Mouse (Mus musculus) megakaryocyte progenitor cell, adult 5-6 weeks (primary cell): ENCODE measurements around the gene Dsp. TPM values are rescaled to one million over a fixed set of nuclear protein-coding genes. Genes with fewer than 3 reads are reported as not detected.
A peak's percentile ranks its signal among the peaks of the same experiment; 100 is the strongest.

Source experiments
- ATAC-seq: replicated peaks from 2 replicates; pipeline ENCODE4 v1.8.0; 2016; ENCODE audit warnings: mild to moderate bottlenecking, moderate TSS enrichment, inconsistent platforms; ENCODE audit not compliant: poor library complexity
- total RNA-seq, 2 experiments: library from RNA; stranded (forward) in 1 of 2; stranded (reverse) in 1 of 2; fragments of 157-497, 149-512 nt in 1 of 2; fragments of 200-1000 nt in 1 of 2; gene quantifications; 2 replicates each; pipeline versions ENCODE4 v1.2.3 to v1.2.4; 2015 to 2017

Gene Dsp
- total RNA-seq, 2 experiments from 2014 or later = 0.37 to 1.0 TPM

DNA sequence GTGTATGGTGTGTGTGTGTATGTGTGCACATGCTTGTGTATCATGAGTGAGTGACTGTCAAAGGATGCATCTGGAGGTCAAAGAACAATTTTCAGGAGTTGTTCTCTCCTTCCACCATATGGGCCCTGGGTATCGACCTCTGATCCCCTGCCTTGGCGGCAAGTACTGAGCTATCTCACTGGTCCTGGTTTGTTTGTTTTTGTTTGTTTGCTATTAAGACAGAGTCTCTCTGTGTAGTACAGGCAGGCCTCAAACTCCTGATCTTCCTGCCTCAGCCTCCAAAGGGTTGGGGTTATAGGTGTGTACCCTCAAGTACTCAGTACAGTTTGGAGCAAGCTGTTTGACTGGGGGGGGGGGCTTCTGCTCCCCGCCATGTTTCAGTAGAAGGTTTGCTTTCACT is 16.0 kb downstream of the Dsp start:
- ATAC-seq = no peak

DNA sequence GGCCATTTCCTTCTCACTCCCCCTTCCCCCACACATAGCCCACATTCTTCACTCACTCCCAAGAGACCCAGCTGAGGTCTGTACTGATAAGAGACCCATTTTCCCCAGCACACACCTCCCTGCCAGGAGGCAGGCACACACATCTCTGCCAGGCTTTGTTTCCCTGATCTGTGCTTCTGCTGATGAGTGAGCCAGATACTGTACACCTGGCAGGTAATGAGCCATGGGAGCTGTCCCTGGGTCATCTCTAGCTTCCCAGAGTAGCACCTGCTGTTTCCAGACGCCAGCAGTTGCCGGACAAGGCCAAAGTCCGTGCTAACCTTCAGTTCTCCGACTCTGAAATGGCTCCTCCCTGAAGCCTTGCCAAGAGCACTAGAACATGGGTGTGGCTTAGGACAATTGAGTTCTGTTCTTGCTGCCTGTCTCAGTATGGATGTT is 19.6 kb downstream of the Dsp start:
- no peak for ATAC-seq

DNA sequence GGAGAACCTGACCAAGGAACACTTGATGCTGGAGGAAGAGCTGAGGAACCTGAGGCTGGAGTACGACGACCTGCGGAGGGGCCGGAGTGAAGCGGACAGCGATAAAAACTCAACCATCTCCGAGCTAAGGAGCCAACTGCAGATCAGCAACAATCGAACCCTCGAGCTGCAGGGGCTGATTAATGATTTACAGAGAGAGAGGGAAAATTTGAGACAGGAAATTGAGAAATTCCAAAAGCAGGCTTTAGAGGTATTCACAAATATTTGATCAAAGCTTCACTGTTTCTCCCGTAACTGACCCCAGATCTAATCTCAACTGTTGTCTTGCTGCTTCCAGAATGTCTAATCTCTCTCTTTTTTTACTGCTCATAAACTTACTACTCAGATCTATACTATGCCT is 42.3 kb downstream of the Dsp start:
- no peak for ATAC-seq

DNA sequence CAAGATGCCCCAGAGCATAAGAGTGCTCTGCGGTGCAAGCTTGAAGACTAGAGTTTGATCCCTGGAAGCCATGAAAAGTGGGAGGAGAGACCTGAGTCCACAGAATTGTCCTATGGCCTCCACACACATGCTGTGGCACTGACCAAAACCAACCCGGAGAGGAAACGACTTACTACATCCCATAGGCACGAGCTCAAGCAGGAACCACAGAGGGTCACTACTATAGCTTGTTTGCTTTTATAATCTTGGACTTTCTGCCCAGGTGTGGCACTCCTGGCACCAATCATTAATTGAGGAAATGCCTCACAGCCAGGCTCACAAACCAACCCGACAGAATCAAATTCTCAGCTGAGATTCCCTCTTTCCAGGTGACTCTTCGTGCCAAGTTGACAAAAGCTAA is 50.3 kb downstream of the Dsp start:
- ATAC-seq = no peak

DNA sequence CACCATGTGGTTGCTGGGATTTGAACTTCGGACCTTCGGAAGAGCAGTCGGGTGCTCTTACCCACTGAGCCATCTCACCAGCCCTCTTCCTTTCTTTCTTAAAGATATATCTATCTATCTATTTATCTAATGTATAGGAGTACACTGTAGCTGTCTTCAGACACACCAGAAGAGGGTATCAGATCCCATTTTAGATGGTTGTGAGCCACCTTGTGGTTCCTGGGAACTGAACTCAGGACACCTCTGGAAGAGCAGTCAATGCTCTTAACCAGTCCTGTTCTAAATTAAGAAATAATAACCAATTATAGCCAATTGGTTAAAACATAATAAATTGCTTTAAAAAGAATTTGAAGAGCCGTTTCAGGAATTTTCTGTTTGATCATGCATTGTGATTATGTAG is 53.1 kb downstream of the Dsp start:
- ATAC-seq = no peak

DNA sequence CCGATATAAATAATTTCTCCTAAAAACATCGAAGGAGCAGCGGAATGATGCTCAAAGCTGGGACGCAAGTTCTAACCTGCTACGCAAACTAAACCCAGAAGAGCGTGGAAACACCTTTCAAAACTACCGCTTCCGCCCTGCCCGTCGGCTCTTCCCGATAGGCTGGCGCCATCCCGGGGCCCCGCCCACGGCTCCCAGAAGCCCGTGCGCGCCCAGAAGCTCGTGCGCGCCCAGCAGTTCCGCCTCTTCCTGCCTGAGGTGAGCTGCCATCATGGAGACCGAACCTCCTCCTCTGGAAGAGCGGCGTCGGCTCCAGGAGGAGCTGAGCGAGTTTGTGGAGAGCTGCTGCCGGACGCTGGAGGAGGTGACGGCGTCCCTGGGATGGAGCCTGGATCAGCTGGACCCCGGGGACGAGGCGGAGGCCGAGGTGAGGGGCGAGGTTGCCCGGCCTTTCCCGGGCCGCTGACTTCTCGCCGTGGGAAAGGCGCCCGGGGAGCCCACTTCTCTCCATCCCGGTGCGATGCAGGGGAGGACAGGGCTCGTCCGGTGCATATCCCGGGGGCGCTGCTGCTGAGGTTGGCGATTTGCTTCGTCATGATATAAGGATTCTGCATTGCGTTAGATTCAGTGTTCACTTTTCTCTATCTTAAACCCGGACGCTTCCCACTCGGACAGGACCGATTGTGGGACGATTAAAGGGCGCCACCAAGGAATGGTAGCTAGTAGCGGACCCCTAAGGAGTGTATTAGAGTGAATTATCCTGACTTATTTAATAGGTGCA is 53.8 kb downstream of the Dsp start, which contains the start of gene Snrnp48:
Gene Snrnp48 (plus strand): TSS at position 237 of the 781 bp plus-strand sequence.
- peak; percentile 100 for ATAC-seq

DNA sequence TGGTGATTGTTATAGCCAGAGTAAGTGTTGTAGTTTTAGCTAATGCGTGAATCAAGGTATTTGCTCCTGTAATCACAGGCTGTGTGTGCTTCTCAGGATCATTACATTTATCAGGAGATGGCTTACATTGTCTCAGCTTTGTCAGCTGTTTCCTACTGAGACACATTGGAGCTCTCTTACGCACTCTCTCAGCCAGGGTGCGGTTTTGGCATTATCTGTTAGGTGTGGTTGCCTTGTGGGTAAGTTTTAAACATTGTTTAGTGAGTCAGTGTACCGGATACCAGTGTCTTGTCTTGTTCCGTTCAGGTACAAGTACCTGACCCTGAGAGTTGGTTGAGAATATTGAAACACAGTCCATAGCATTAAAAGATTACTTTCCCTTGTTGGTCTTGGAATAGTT is 60.0 kb downstream of the Dsp start:
- peak; percentile 69 for ATAC-seq

DNA sequence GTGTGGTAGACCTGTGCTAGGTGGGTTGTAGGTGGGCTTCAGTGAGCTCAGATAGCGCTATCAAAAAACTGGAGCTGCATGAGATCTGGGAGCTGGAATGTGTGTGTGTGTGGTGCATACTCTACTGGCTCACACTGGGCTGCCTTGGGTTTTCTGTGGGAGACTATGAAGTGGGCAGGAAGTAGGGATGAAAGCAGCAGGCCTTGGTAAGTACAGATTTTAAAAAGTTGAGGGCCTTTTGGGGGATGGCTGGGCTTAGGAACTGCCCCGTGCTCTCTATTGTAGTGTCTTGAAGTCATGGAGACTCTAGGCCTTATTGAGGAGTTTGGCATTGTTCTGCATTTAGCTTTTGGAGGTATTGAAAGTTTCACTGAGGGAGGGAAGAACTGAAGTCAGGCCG is 67.6 kb downstream of the Dsp start:
- ATAC-seq = no peak

DNA sequence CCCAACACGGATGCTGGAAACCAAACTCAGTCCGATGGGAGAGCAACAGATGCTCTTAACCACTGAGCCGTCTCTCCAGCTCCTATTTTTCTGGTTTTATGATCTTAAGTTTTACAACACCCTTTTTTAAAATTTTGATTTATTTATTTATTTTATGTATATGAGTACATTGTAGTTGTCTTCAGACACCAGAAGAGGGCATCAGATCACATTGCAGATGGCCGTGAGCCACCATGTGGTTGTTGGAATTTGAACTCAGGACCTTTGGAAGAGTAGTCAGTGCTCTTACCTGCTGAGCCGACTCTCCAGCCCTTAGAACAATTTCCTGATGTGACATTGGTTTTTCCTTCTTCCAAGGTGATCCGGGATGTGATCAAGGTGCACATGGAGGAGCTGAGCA is 69.2 kb downstream of the Dsp start:
- ATAC-seq = no peak

DNA sequence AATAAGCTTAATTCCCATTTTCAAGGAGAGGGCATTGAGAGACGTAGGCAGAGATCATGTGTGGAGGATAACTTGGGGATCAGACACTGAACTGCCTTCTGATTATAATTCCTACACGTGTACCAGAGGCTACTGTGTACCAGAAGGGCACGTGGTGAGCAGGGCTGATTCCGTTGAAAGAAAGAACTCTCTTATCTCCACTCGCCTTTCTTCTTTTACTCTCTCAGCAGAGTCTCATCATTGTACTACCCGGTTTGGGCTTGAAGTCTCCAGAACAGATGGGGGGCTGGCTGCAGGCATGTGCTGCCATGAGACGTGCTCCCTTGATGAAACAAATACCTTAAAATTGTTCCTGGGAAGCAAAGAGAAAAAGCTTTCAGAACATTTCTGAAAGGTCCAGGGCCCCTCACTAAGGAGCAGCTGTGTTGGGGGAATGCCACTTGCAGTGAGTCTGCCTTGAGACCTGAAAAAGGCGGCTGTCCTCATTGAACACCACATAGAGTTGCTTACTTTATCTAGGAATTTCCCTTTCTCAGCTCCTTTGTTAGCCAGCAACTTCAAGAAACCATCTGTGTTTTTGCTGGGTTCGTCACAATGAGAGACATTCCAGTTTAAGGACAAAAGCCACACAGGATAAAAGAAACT is 79.2 kb downstream of the Dsp start:
- no peak for ATAC-seq

DNA sequence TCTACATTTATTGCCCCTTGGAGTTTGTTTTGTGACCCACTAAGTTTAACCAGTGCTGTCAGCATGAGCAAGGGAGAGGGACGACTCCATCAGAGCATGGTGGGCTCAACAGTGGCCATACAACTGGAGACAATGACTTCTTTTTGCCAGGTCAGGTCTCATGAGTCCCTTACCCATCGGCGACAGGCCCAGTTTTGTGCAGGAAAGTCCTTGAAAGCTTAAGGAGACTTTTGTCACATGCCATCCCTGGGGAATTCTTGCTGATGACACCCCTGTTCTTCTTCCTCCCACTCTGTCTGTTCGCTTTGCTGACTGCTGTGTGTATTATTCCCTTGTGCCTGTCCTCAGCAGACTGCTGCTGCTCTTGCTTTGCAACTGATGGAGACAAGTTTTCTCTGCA is 81.3 kb downstream of the Dsp start:
- no peak for ATAC-seq

DNA sequence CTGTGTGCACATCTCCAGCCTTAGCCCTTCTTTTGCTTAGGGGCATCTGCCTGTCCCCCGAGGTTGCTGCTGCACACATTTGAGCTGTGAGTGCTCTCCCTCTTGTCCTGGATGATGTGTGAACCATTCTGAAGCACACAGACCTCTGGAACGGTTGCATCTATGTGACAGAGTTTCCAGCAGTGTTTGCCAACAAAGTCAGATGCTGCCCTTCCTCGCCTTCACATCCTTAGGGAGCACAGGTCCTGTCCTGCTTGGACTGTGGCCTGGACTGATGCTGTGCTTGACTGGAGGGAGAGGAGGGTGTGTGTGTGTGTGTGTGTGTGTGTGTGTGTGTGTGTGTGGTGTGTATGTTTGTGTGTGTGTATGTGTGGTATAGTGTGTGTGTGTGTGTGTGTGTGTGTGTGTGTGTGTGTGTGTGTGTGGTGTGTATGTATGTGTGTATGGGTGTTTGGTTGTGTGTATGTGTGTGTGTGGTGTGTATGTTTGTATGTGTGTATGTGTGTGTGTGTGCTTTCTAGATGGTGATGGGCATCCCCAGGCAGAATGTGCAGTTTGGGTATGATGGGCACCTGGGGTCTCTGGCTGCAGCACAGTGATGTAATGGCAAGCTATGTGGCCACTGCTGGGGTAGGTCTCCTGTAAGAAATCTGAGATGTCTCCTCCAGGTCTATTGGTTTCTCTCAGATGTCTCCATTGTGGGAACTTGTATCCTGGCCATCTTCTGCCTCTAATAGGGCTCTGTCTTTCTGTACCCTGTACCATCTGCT is 81.9 kb downstream of the Dsp start:
- no peak for ATAC-seq

DNA sequence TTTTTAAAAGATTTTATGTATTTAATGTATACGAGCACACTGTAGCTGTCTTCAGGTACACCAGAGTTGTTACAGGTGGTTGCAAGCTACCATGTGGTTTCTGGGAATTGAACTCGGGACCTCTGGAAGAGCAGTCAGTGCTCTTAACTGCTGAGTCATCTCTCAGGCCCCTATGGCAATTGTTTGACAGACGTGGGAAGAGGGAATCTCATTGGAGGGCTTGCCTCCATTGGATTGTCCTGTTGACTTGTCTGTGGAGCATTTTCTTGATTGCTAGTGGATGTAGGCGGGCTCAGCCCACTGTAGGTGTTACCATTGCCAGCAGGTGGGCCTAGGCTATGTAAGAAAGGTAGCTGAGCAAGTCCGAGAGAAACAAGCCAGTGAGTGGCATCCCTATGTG is 83.6 kb downstream of the Dsp start:
- no peak for ATAC-seq

DNA sequence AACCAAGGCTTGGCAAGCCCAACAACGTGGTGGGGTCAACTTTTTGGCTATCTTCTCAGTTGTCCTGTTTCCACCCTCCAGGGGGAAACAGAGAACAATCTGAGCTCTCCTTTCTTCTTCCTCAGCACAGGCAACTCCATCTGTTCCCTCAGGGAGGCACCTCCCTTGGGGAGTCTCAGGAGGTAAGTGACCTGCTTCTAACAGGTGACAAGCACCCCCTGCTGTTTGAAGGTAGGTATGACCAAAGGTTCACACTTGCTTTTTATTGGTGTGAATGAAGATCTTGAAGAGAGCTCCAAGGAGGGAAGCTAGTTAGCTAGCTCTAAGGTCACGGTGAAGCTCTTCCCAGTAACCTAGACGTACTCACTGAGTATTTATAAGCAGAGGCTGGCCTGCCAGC is 84.3 kb downstream of the Dsp start:
- ATAC-seq = peak; percentile 69

DNA sequence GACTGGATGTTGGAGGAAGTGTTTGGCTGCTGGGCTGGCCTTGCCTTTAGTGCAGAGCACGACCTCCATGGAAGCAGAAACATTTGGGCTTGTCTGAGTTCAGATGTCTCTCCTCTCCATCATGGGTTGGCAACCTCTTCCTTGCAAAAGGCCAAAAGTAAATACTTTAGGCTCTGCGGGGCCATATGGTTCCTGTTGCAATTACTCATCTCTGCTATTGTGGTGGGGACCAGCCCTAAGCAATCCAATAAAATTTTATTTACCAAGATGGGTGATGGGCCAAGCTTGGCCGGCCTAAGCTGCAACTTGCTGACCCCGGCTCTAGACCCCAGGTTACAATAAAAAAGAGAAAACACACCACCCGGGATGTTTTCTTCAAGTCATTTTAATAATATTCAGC is 97.1 kb downstream of the Dsp start:
- ATAC-seq = no peak

Other genes starting within 250 kb of the Dsp start
- 186 and 238 TPM in 2 replicates for gene Ssr1, start 157.1 kb upstream of the Dsp start, total RNA-seq (2015)
- 247 and 275 TPM in 2 replicates for gene Ssr1, start 157.1 kb upstream of the Dsp start, total RNA-seq (2017)
- 52.8 and 69.9 TPM in 2 replicates for gene Riok1, start 114.3 kb upstream of the Dsp start, total RNA-seq (2015)
- gene Riok1, start 114.3 kb upstream of the Dsp start, total RNA-seq (2017) = 91.1 and 120 TPM in 2 replicates
- 0.44 and 1.1 TPM in 2 replicates for gene Cage1, start 114.2 kb upstream of the Dsp start, total RNA-seq (2015)
- gene Cage1, start 114.2 kb upstream of the Dsp start, total RNA-seq (2017) = 1.5 and 1.8 TPM in 2 replicates
- 63.3 and 73.8 TPM in 2 replicates for gene Snrnp48, start 53.6 kb downstream of the Dsp start, total RNA-seq (2015)
- 65.3 and 112 TPM in 2 replicates for gene Snrnp48, start 53.6 kb downstream of the Dsp start, total RNA-seq (2017)
- gene Bmp6, start 193.8 kb downstream of the Dsp start, total RNA-seq (2015) = not detected in 2 replicates
- gene Bmp6, start 193.8 kb downstream of the Dsp start, total RNA-seq (2017) = not detected in 2 replicates